Mouse (Mus musculus) kidney, postnatal 0 days (tissue): ENCODE data around the gene Tmem120b. TPM values are rescaled to one million over a fixed set of nuclear protein-coding genes. Genes with fewer than 3 reads are reported as not detected.

ENCODE experiments used
- ATAC-seq: fragments of 200-750 bp; cut with Nextera tagmentation; replicated peaks from 2 replicates; pipeline ENCODE4 v1.8.0; 2017; ENCODE audit warnings: low read depth, moderate number of reproducible peaks, moderate TSS enrichment, moderate library complexity; ENCODE audit not compliant: low FRiP score
- DNase-seq: peaks from one replicate; pipeline ENCODE4 v3.0.0-alpha.2; 2016; ENCODE audit warnings: low spot score
- H3K27ac ChIP-seq: fragments of 300-500 bp; sonication (generic); 2 replicates; pipeline ENCODE4 v1.5.1; 2014; ENCODE audit warnings: mild to moderate bottlenecking
- H3K27me3 ChIP-seq: fragments of 300-500 bp; sonication (generic); 2 replicates; pipeline ENCODE4 v1.6.1; 2014; ENCODE audit warnings: low read length, mixed read lengths; ENCODE audit not compliant: insufficient read depth
- H3K36me3 ChIP-seq: fragments of 300-500 bp; sonication (generic); 2 replicates; pipeline ENCODE4 v1.6.1; 2014; ENCODE audit warnings: low read length, mixed read lengths; ENCODE audit not compliant: insufficient read depth
- H3K4me1 ChIP-seq: fragments of 300-500 bp; sonication (generic); replicated peaks from 2 replicates; pipeline ENCODE4 v1.6.1; 2014; ENCODE audit warnings: antibody characterized with exemption, low read length, mixed read lengths; ENCODE audit not compliant: insufficient read depth
- H3K4me2 ChIP-seq: fragments of 300-500 bp; sonication (generic); 2 replicates; pipeline ENCODE4 v1.6.1; 2014; ENCODE audit warnings: mild to moderate bottlenecking, low read length, moderate library complexity, mixed read lengths
- H3K4me3 ChIP-seq: fragments of 300-500 bp; sonication (generic); replicated peaks from 2 replicates; pipeline ENCODE4 v1.5.1; 2014; ENCODE audit warnings: low read depth, low read length
- H3K9ac ChIP-seq: fragments of 300-500 bp; sonication (generic); 2 replicates; pipeline ENCODE4 v1.6.1; 2014; ENCODE audit warnings: low read depth, low read length
- H3K9me3 ChIP-seq: fragments of 300-500 bp; sonication (generic); replicated peaks from 2 replicates; pipeline ENCODE4 v1.6.1; 2016; ENCODE audit warnings: low read length, inconsistent platforms, mixed read lengths
- CTCF ChIP-seq: IDR thresholded peaks from 2 replicates; pipeline ENCODE4 v1.5.1; 2016; ENCODE audit warnings: antibody characterized with exemption, low read depth, mild to moderate bottlenecking, moderate library complexity
- WGBS: fragments of 180-500 bp; shearing (Covaris S2); extraction: QIAGEN DNeasy Blood & Tissue Kit; methylation state at CpG from one replicate; pipeline ENCODE4 v1.1.7; 2014; 5-methylcytosine and 5-hydroxymethylcytosine counted together
- polyA plus RNA-seq: library from polyadenylated mRNA; unstranded; fragments of >200 nt; fragmentation: Nextera tagmentation; extraction: Ambion mirVana; gene quantifications from 2 replicates; pipeline ENCODE4 v1.2.1, GENCODE M21; 2015

Tmem120b gene
- polyA plus RNA-seq, 1 experiment from 2014 or later = 12.6 TPM

DNA sequence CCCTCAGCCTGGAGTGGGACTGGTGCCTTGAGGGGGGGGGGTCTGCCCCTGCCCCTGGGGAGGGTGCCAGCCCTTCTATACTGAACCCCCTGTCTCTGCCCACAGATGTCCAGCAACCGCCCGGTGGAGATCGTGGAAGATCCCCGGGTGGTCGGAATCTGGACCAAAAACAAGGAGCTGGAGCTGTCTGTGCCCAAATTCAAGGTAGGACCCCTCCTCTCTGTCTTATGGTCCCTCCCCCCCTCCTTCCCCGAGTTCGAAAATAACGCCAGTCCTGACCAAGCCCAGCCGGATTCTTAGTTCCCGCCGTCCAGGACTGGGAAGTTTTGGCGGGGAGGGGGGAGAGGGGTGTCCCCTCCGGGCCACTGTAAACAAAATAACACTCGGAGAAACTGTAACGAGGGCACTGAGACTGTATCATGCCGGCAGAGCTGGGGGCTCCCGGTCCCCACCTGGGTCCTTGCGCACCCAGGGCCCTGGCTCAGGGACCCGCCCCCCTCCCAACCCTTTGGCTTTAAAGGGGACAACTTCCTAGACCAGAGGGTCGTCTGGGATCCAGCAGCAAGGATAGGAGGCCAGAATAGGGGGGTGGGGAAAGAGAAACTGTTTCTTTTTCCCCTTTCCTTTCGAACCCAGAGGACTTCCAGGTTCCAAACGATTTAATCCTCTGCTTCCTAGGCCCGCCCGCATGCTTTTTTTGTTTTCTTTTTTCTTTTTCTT lies 75.2 kb downstream of the Tmem120b start:
- Histone ChIP-seq H3K4me2 (peak overlapping the region; percentile 100), H3K9me3 (no peaks in the 10 kb centered on the region), H3K4me1 (peaks cover 19% of the 10 kb centered on the region), H3K9ac (peak overlapping the region; percentile 98), H3K27me3 (no peaks in the 10 kb centered on the region), H3K36me3 (peaks cover 22% of the 10 kb centered on the region), H3K27ac (peak overlapping the region; percentile 100), H3K4me3 (peak overlapping the region; percentile 87)
- peak; percentile 87 for DNase-seq
- no peak for TF ChIP-seq CTCF
- WGBS = 1% methylated on average over 19 of the region's 24 CpGs
- no peak for ATAC-seq

DNA sequence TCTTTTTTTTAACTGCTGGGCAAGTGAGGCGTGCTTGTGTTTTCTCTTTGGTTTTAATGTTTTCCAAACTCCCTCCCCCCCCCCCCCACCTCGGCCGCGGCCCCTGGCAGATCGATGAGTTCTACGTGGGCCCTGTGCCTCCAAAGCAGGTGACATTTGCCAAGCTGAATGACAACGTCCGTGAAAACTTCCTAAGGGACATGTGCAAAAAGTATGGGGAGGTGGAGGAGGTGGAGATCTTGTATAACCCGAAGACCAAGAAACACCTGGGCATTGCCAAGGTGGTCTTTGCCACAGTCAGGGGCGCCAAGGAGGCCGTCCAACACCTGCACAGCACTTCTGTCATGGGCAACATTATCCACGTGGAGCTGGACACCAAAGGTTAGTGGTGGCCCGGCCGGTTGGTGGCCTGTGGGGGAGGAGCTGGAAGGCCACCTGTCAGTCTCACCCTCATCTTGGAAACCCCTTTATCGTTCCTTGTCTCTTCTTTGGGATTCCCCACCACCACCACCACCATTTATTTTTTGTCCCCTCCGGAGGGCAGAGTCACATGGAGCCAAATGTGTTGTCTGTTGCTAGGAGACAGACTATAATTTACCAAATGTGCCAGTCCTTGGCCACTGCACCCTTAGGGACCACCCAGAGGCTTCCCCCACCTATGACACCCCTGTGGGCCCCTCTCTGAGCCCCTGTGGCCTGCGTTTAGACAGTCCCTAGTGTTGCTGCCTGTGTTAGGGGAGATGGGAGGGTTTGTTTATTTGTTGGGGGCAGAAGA lies 75.9 kb downstream of the Tmem120b start:
- no peak for TF ChIP-seq CTCF
- peak overlapping the region; percentile 98; the same call in 1 of the 2 replicates for H3K9ac ChIP-seq
- no peaks in the 10 kb centered on the region for H3K27me3 ChIP-seq
- peak overlapping the region; percentile 100 for H3K4me2 ChIP-seq
- H3K4me1 ChIP-seq = peaks cover 21% of the 10 kb centered on the region
- 3% methylated on average over 17 of the region's 17 CpGs for WGBS
- ATAC-seq (no peak), DNase-seq (no peak)
- H3K27ac ChIP-seq = no peak overlapping the region
- peak overlapping the region; percentile 87 for H3K4me3 ChIP-seq
- no peaks in the 10 kb centered on the region for H3K9me3 ChIP-seq
- H3K36me3 ChIP-seq = peaks cover 26% of the 10 kb centered on the region

DNA sequence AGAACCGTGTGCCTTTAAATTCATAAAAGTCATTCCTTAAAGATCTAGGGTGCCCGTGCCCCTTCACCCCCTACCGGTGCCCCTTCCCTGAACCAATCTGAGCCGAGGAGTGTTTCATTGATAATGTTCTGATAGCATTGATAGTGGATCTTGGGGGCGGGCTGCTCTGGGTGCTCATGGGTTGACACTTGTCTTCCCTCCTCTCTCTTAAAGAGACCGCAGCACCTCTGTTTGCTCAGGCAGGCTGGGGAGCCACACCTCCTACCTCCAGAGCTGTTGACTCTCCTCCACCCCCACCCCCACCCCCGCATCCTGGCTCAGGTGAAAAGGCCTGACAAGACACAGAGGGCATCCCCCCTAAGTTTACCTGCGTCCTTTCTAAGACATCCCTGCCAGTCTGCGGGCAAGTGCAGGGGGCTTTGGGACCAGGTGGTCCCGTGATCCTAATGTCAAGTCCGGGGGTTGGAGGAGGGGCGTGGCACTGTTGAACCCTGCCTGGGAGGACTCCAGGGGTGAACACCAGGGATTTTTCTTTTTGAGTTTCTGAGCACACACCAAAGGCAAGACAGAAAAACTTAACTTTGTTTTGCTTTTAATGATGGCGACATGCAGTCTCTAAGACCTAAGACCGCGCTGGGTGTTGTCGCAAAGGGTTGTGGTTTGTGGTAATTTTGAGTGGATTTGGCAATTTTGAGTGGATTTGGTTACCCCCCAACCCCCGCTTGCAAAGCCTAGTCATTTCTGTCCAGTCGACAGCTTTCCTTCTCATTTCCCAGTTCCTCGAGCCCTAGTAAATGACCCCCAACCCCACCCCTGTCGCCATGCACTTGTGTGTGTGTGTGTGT lies 76.8 kb downstream of the Tmem120b start:
- TF ChIP-seq CTCF = no peak
- H3K4me2 ChIP-seq = peak overlapping the region; percentile 100
- H3K27ac ChIP-seq = no peak overlapping the region
- H3K9ac ChIP-seq = 0 out of 2 replicates have a peak overlapping the region, but pooled peaks have one; percentile 98
- no peaks in the 10 kb centered on the region for H3K27me3 ChIP-seq
- peaks cover 26% of the 10 kb centered on the region for H3K36me3 ChIP-seq
- peak overlapping the region; percentile 87 for H3K4me3 ChIP-seq
- ATAC-seq (no peak), DNase-seq (no peak)
- 33% methylated on average over 20 of the region's 20 CpGs for WGBS
- H3K4me1 ChIP-seq = peaks cover 29% of the 10 kb centered on the region
- H3K9me3 ChIP-seq = no peaks in the 10 kb centered on the region

DNA sequence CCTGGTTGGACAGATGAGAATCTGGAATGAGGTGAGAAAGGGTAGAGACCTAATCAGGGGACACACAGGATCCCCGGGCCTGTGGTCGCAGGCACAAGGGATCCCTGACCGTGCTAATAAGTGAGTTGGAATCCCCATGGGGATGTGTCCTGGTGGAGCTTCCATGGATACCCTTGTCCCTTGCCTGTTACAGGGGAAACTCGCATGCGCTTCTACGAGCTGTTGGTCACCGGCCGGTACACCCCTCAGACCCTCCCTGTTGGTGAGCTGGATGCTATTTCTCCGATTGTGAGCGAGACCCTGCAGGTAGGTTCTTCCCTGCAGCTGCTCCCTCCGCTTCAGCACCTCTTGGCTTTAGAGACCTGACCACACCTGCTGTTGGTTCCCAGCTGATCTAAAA lies 78.1 kb downstream of the Tmem120b start:
- 88% methylated on average over 11 of the region's 11 CpGs for WGBS
- Histone ChIP-seq H3K4me3 (no peak overlapping the region), H3K27me3 (no peaks in the 10 kb centered on the region), H3K36me3 (peaks cover 34% of the 10 kb centered on the region), H3K4me2 (no peak overlapping the region), H3K9ac (no peak overlapping the region), H3K4me1 (peaks cover 40% of the 10 kb centered on the region), H3K9me3 (no peaks in the 10 kb centered on the region), H3K27ac (no peak overlapping the region)
- no peak for DNase-seq
- ATAC-seq = no peak
- no peak for TF ChIP-seq CTCF

DNA sequence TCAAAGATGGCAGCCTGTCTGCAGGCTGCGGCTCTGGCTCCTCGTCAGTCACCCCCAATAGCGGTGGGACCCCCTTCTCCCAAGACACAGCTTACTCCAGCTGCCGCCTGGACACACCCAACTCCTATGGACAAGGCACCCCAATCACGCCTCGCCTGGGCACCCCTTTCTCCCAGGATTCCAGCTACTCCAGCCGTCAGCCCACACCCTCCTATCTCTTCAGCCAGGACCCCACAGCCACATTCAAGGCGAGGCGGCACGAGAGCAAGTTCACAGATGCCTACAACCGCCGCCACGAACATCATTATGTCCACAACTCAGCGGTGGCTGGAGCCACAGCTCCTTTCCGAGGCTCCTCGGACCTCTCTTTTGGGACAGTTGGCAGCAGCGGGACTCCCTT lies 79.4 kb downstream of the Tmem120b start:
- Histone ChIP-seq H3K9me3 (no peaks in the 10 kb centered on the region), H3K9ac (no peak overlapping the region), H3K27me3 (no peaks in the 10 kb centered on the region), H3K36me3 (peaks cover 44% of the 10 kb centered on the region), H3K4me3 (no peak overlapping the region), H3K4me1 (peaks cover 43% of the 10 kb centered on the region), H3K27ac (no peak overlapping the region), H3K4me2 (no peak overlapping the region)
- DNase-seq (no peak), ATAC-seq (no peak)
- TF ChIP-seq CTCF = no peak
- WGBS = 87% methylated on average over 17 of the region's 17 CpGs

DNA sequence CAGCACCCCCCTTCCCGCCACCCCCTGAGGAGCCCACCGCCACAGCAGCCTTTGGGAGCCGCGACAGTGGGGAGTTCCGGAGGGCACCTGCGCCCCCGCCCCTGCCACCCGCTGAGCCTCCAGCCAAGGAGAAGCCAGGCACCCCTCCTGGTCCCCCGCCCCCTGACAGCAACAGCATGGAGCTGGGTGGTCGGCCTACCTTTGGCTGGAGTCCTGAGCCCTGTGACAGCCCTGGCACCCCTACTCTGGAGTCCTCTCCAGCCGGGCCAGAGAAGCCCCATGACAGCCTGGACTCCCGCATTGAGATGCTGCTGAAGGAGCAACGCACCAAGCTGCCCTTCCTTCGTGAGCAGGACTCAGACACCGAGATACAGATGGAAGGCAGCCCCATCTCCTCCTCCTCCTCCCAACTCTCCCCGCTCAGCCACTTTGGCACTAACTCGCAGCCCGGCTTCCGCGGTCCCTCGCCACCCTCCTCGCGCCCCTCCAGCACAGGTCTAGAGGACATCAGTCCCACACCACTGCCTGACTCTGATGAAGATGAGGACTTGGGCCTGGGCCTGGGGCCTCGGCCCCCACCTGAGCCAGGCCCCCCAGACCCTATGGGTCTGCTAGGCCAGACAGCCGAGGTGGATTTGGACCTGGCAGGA lies 80.0 kb downstream of the Tmem120b start:
- H3K9ac ChIP-seq = no peak overlapping the region
- no peaks in the 10 kb centered on the region for H3K27me3 ChIP-seq
- no peaks in the 10 kb centered on the region for H3K9me3 ChIP-seq
- no peak for DNase-seq
- peaks cover 51% of the 10 kb centered on the region for H3K36me3 ChIP-seq
- WGBS = 86% methylated on average over 25 of the region's 25 CpGs
- no peak overlapping the region for H3K4me2 ChIP-seq
- TF ChIP-seq CTCF = no peak
- H3K27ac ChIP-seq = no peak overlapping the region
- ATAC-seq = no peak
- H3K4me3 ChIP-seq = no peak overlapping the region
- peaks cover 43% of the 10 kb centered on the region for H3K4me1 ChIP-seq
